Mouse (Mus musculus) MEL (cell line): ENCODE results near the gene Nod1. TPM values are rescaled to one million over a fixed set of nuclear protein-coding genes. Genes with fewer than 3 reads are reported as not detected.

Experiments used
- DNase-seq: peaks from one replicate; pipeline ENCODE4 v3.0.0; 2011; ENCODE audit warnings: low read depth, low spot score
- H3K27ac ChIP-seq: 2 replicates; pipeline ENCODE4 v1.5.1; 2012; ENCODE audit warnings: low read depth, mild to moderate bottlenecking, control low read depth, low read length, moderate library complexity; ENCODE audit not compliant: control insufficient read depth
- H3K27me3 ChIP-seq, 2 experiments: fragments of 150-350 bp in 1 of 2; sonication (generic) in 1 of 2; 2 replicates each; pipeline ENCODE4 v1.6.1; 2012; ENCODE audit warnings: low read length in 2 of 2, mild to moderate bottlenecking in 2 of 2, improper control_type of control experiment in 1 of 2, moderate library complexity in 1 of 2; ENCODE audit not compliant: insufficient read depth in 2 of 2, control insufficient read depth in 1 of 2
- H3K36me3 ChIP-seq, 2 experiments: 2 replicates each; pipeline ENCODE4 v1.6.1; 2012 to 2014; ENCODE audit warnings: low read length in 2 of 2, improper control_type of control experiment in 1 of 2, inconsistent platforms in 1 of 2, mild to moderate bottlenecking in 1 of 2; ENCODE audit not compliant: insufficient read depth in 2 of 2, control insufficient read depth in 1 of 2
- H3K4me1 ChIP-seq, 2 experiments: fragments of 150-350 bp in 1 of 2; sonication (generic) in 1 of 2; 2 replicates each; pipeline ENCODE4 v1.6.1; 2012; ENCODE audit warnings: low read length in 2 of 2, improper control_type of control experiment in 1 of 2, mild to moderate bottlenecking in 1 of 2; ENCODE audit not compliant: insufficient read depth in 2 of 2, control insufficient read depth in 1 of 2
- H3K4me3 ChIP-seq, 2 experiments: fragments of 150-350 bp in 1 of 2; sonication (generic) in 1 of 2; 2 replicates each; pipeline ENCODE4 v1.5.1; 2012; ENCODE audit warnings: low read depth in 2 of 2, low read length in 2 of 2, mild to moderate bottlenecking in 2 of 2, moderate library complexity in 2 of 2, control low read depth in 1 of 2, improper control_type of control experiment in 1 of 2; ENCODE audit not compliant: control insufficient read depth in 1 of 2, insufficient read depth in 1 of 2
- H3K79me2 ChIP-seq: 2 replicates; pipeline ENCODE4 v1.6.1; 2012; ENCODE audit warnings: mild to moderate bottlenecking, low read length, moderate library complexity; ENCODE audit not compliant: control insufficient read depth, poor library complexity, insufficient read depth
- H3K9ac ChIP-seq: 2 replicates; pipeline ENCODE4 v1.6.1; 2012; ENCODE audit warnings: low read depth, mild to moderate bottlenecking, control low read depth, low read length, moderate library complexity; ENCODE audit not compliant: control insufficient read depth, poor library complexity, severe bottlenecking
- H3K9me3 ChIP-seq: fragments of 150-350 bp; sonication (generic); replicated peaks from 2 replicates; pipeline ENCODE4 v1.6.1; 2012; ENCODE audit warnings: mild to moderate bottlenecking, low read length, improper control_type of control experiment, moderate library complexity; ENCODE audit not compliant: insufficient read depth
- BHLHE40 ChIP-seq: IDR thresholded peaks from 2 replicates; pipeline ENCODE4 v1.6.1; 2012; ENCODE audit warnings: low read depth, mild to moderate bottlenecking, inconsistent platforms, low read length, improper control_type of control experiment, borderline replicate concordance
- CHD1 ChIP-seq: IDR thresholded peaks from 2 replicates; pipeline ENCODE4 v1.6.1; 2012; ENCODE audit warnings: low read depth, mild to moderate bottlenecking, inconsistent platforms, low read length, improper control_type of control experiment
- CHD2 ChIP-seq: IDR thresholded peaks from 2 replicates; pipeline ENCODE4 v1.6.1; 2011; ENCODE audit warnings: low read length, improper control_type of control experiment
- E2F4 ChIP-seq: IDR thresholded peaks from 2 replicates; pipeline ENCODE4 v1.6.1; 2011; ENCODE audit warnings: low read depth, low read length, improper control_type of control experiment, borderline replicate concordance
- ELF1 ChIP-seq: IDR thresholded peaks from 2 replicates; pipeline ENCODE4 v1.6.1; 2014; ENCODE audit warnings: low read depth, mild to moderate bottlenecking, inconsistent platforms, low read length, improper control_type of control experiment, moderate library complexity
- EP300 ChIP-seq, 2 experiments: IDR thresholded peaks; 2 replicates each; pipeline ENCODE4 v1.6.1; 2011; ENCODE audit warnings: improper control_type of control experiment in 2 of 2, low read length in 2 of 2, low read depth in 1 of 2, mild to moderate bottlenecking in 1 of 2
- GABPA ChIP-seq: IDR thresholded peaks from 2 replicates; pipeline ENCODE4 v1.6.1; 2012; ENCODE audit warnings: low read depth, mild to moderate bottlenecking, inconsistent platforms, low read length, improper control_type of control experiment, moderate library complexity
- GATA1 ChIP-seq: IDR thresholded peaks from 2 replicates; pipeline ENCODE4 v1.6.1; 2011; ENCODE audit warnings: low read depth, low read length, improper control_type of control experiment
- JUND ChIP-seq: IDR thresholded peaks from 2 replicates; pipeline ENCODE4 v1.6.1; 2011; ENCODE audit warnings: low read depth, mild to moderate bottlenecking, improper control_type of control experiment, low read length
- MAZ ChIP-seq: IDR thresholded peaks from 2 replicates; pipeline ENCODE4 v1.6.1; 2012; ENCODE audit warnings: low read depth, mild to moderate bottlenecking, inconsistent platforms, low read length, improper control_type of control experiment
- MEF2A ChIP-seq: IDR thresholded peaks from 2 replicates; pipeline ENCODE4 v1.6.1; 2014; ENCODE audit warnings: low read depth, mild to moderate bottlenecking, inconsistent platforms, low read length, improper control_type of control experiment; ENCODE audit not compliant: poor library complexity, insufficient replicate concordance, severe bottlenecking; ENCODE audit errors: extremely low read depth
- MYB ChIP-seq: IDR thresholded peaks from 2 replicates; pipeline ENCODE4 v1.6.1; 2011; ENCODE audit warnings: mild to moderate bottlenecking, low read depth, low read length, improper control_type of control experiment
- NELFE ChIP-seq: IDR thresholded peaks from 2 replicates; pipeline ENCODE4 v1.6.1; 2011; ENCODE audit warnings: low read depth, low read length, improper control_type of control experiment
- NRF1 ChIP-seq: IDR thresholded peaks from 2 replicates; pipeline ENCODE4 v1.6.1; 2014; ENCODE audit warnings: low read depth, mild to moderate bottlenecking, inconsistent platforms, low read length, improper control_type of control experiment, moderate library complexity; ENCODE audit not compliant: poor library complexity, insufficient read depth, severe bottlenecking
- POLR2A ChIP-seq, 2 experiments: IDR thresholded peaks; 2 replicates each; pipeline ENCODE4 v1.6.1; 2011 to 2012; ENCODE audit warnings: low read length in 2 of 2, mild to moderate bottlenecking in 2 of 2, control low read depth in 1 of 2, improper control_type of control experiment in 1 of 2, low read depth in 1 of 2, moderate library complexity in 1 of 2; ENCODE audit not compliant: control insufficient read depth in 1 of 2, insufficient read depth in 1 of 2, poor library complexity in 1 of 2
- POLR2AphosphoS5 ChIP-seq: IDR thresholded peaks from 2 replicates; pipeline ENCODE4 v1.6.1; 2012; ENCODE audit warnings: low read depth, borderline replicate concordance, mild to moderate bottlenecking, inconsistent platforms, low read length, moderate library complexity, mixed read lengths
- RAD21 ChIP-seq: IDR thresholded peaks from 2 replicates; pipeline ENCODE4 v1.6.1; 2011; ENCODE audit warnings: mild to moderate bottlenecking, low read depth, low read length, improper control_type of control experiment
- RCOR1 ChIP-seq: IDR thresholded peaks from 2 replicates; pipeline ENCODE4 v1.6.1; 2012; ENCODE audit warnings: low read depth, mild to moderate bottlenecking, inconsistent platforms, low read length, improper control_type of control experiment
- SIN3A ChIP-seq: IDR thresholded peaks from 2 replicates; pipeline ENCODE4 v1.6.1; 2012; ENCODE audit warnings: low read length, improper control_type of control experiment, inconsistent platforms
- SMC3 ChIP-seq: IDR thresholded peaks from 2 replicates; pipeline ENCODE4 v1.6.1; 2011; ENCODE audit warnings: low read depth, low read length, improper control_type of control experiment
- TAL1 ChIP-seq: IDR thresholded peaks from 2 replicates; pipeline ENCODE4 v1.6.1; 2012; ENCODE audit warnings: mild to moderate bottlenecking, inconsistent platforms, low read length, moderate library complexity, mixed read lengths
- UBTF ChIP-seq: IDR thresholded peaks from 2 replicates; pipeline ENCODE4 v1.6.1; 2012; ENCODE audit warnings: low read depth, mild to moderate bottlenecking, inconsistent platforms, low read length, improper control_type of control experiment, moderate library complexity, borderline replicate concordance; ENCODE audit not compliant: insufficient read depth
- USF2 ChIP-seq, 2 experiments: IDR thresholded peaks; 2 replicates each; pipeline ENCODE4 v1.6.1; 2011 to 2012; ENCODE audit warnings: improper control_type of control experiment in 2 of 2, low read length in 2 of 2, borderline replicate concordance in 1 of 2, inconsistent platforms in 1 of 2, low read depth in 1 of 2, mild to moderate bottlenecking in 1 of 2; ENCODE audit not compliant: insufficient read depth in 1 of 2
- ZC3H11A ChIP-seq: IDR thresholded peaks from 2 replicates; pipeline ENCODE4 v1.6.1; 2012; ENCODE audit warnings: low read depth, mild to moderate bottlenecking, inconsistent platforms, low read length, improper control_type of control experiment
- ZKSCAN1 ChIP-seq: IDR thresholded peaks from 2 replicates; pipeline ENCODE4 v1.6.1; 2012; ENCODE audit warnings: low read depth, mild to moderate bottlenecking, inconsistent platforms, low read length, improper control_type of control experiment, moderate library complexity
- ZMIZ1 ChIP-seq: IDR thresholded peaks from 2 replicates; pipeline ENCODE4 v1.6.1; 2012; ENCODE audit warnings: low read depth, mild to moderate bottlenecking, inconsistent platforms, low read length, improper control_type of control experiment, moderate library complexity
- polyA plus RNA-seq, 2 experiments: library from polyadenylated mRNA; stranded (reverse) in 1 of 2; unstranded in 1 of 2; fragments of >175 nt in 1 of 2; fragments of >200 nt in 1 of 2; gene quantifications; 2 replicates each; pipeline versions ENCODE4 v1.2.1 to v1.2.4; 2012; ENCODE audit warnings: low replicate concordance in 2 of 2, low read depth in 1 of 2; ENCODE audit not compliant: insufficient read length in 2 of 2, insufficient read depth in 1 of 2, missing spikeins in 1 of 2
- total RNA-seq: library from RNA; depleted of rRNA; stranded (reverse); fragments of 300-350 nt; gene quantifications from 2 replicates; pipeline ENCODE4 v1.2.3, GENCODE M21; 2012

Nod1 gene
- total and polyA plus RNA-seq, 3 experiments = 0.12 to 0.21 TPM; not detected in 1

GRCm38 (mm10) chr6:54900256-54900655, 72.2 kb downstream of the Nod1 start:
- Histone ChIP-seq H3K4me3 (no peak overlapping the region), H3K27me3 (no peaks in the 10 kb centered on the region), H3K9me3 (no peaks in the 10 kb centered on the region)

GRCm38 (mm10) chr6:54891384-54891783, 81.0 kb downstream of the Nod1 start:
- H3K27me3 ChIP-seq = no peaks in the 10 kb centered on the region
- H3K9ac ChIP-seq = no peak overlapping the region
- 0 out of 4 replicates have a peak, but pooled peaks cover 0 to 2% of the 10 kb centered on the region in 2 experiments for H3K36me3 ChIP-seq
- H3K4me3 ChIP-seq = no peak overlapping the region
- no peaks in the 10 kb centered on the region; a peak in 1 of 4 replicates for H3K4me1 ChIP-seq
- H3K9me3 ChIP-seq = no peaks in the 10 kb centered on the region
- H3K79me2 ChIP-seq = no peaks in the 10 kb centered on the region
- H3K27ac ChIP-seq = no peak overlapping the region
- no peak for DNase-seq
- no peak for TF ChIP-seq RCOR1
- no peak for TF ChIP-seq ZC3H11A
- TF ChIP-seq ZKSCAN1 = no peak
- no peak for TF ChIP-seq RAD21
- TF ChIP-seq JUND = no peak
- no peak for TF ChIP-seq EP300 (IDR thresholded peaks at IDR 0.05; ENCODE audit: low read depth in 1 of 2, low read length in 2 of 2)

More at GRCm38 (mm10) chr6:54900256-54900655, 72.2 kb downstream of the Nod1 start:
- H3K27ac ChIP-seq = no peak overlapping the region
- no peaks in the 10 kb centered on the region for H3K79me2 ChIP-seq
- H3K9ac ChIP-seq = no peak overlapping the region
- TF ChIP-seq GATA1 (no peak), GABPA (no peak), MYB (no peak), TAL1 (no peak), UBTF (no peak), POLR2AphosphoS5 (no peak), CHD1 (no peak), SMC3 (no peak), MAZ (no peak), SIN3A (no peak)
- no peaks in the 10 kb centered on the region for H3K36me3 ChIP-seq
- H3K4me1 ChIP-seq = no peaks in the 10 kb centered on the region
- no peak for DNase-seq

GRCm38 (mm10) chr6:54890221-54890620, 82.2 kb downstream of the Nod1 start:
- no peaks in the 10 kb centered on the region for H3K79me2 ChIP-seq
- no peak overlapping the region for H3K9ac ChIP-seq
- peaks cover 0 to 2% of the 10 kb centered on the region in 2 experiments; a peak in 1 of 4 replicates for H3K36me3 ChIP-seq
- DNase-seq = no peak
- no peak overlapping the region for H3K27ac ChIP-seq
- H3K27me3 ChIP-seq = no peaks in the 10 kb centered on the region
- no peak overlapping the region for H3K4me3 ChIP-seq
- no peaks in the 10 kb centered on the region for H3K9me3 ChIP-seq
- H3K4me1 ChIP-seq = no peaks in the 10 kb centered on the region; a peak in 1 of 4 replicates
- TF ChIP-seq MEF2A (no peak), ZKSCAN1 (no peak), SIN3A (no peak), MYB (no peak), GABPA (no peak), EP300 (IDR thresholded peaks at IDR 0.05; ENCODE audit: low read depth in 1 of 2, low read length in 2 of 2) (no peak), NRF1 (no peak), ZC3H11A (no peak), USF2 (IDR thresholded peaks at IDR 0.05; ENCODE audit: borderline replicate concordance in 1 of 2, insufficient read depth in 1 of 2, low read depth in 1 of 2, low read length in 2 of 2) (no peak), BHLHE40 (no peak), ELF1 (no peak), CHD2 (no peak), E2F4 (no peak), NELFE (no peak), UBTF (no peak), ZMIZ1 (no peak), POLR2A (IDR thresholded peaks at IDR 0.05; ENCODE audit: control insufficient read depth in 1 of 2, insufficient read depth in 1 of 2, low read depth in 1 of 2, low read length in 2 of 2, poor library complexity in 1 of 2) (no peak)
